Mouse (Mus musculus) heart, embryonic 14.5 days (tissue): ENCODE measurements around the gene Hacd2. TPM values are rescaled to one million over a fixed set of nuclear protein-coding genes. Genes with fewer than 3 reads are reported as not detected.

ENCODE experiments used
- ATAC-seq: fragments of 200-750 bp; cut with Nextera tagmentation; 2 replicates; pipeline ENCODE4 v1.8.0; 2017; ENCODE audit warnings: low read depth, moderate TSS enrichment; ENCODE audit not compliant: insufficient number of reproducible peaks, insufficient read depth, low FRiP score
- H3K27ac ChIP-seq, 2 experiments: fragments of 200-500 bp in 1 of 2; fragments of 300-500 bp in 1 of 2; sonication (generic) in 1 of 2; replicated peaks in 1 of 2; 2 replicates each; pipeline ENCODE4 v1.5.1; 2012 to 2014; ENCODE audit warnings: low read depth in 2 of 2, low read length in 2 of 2, control low read depth in 1 of 2, mild to moderate bottlenecking in 1 of 2, mixed read lengths in 1 of 2; ENCODE audit not compliant: control insufficient read depth in 1 of 2, insufficient read depth in 1 of 2
- H3K27me3 ChIP-seq: fragments of 300-500 bp; sonication (generic); 2 replicates; pipeline ENCODE4 v1.6.1; 2014; ENCODE audit warnings: mild to moderate bottlenecking, low read length, control low read depth; ENCODE audit not compliant: control insufficient read depth, insufficient read depth
- H3K36me3 ChIP-seq: fragments of 300-500 bp; sonication (generic); 2 replicates; pipeline ENCODE4 v1.6.1; 2014; ENCODE audit warnings: mild to moderate bottlenecking, control low read depth, low read length, mixed read lengths; ENCODE audit not compliant: control insufficient read depth, insufficient read depth
- H3K4me1 ChIP-seq, 2 experiments: fragments of 200-500 bp in 1 of 2; fragments of 300-500 bp in 1 of 2; sonication (generic) in 1 of 2; 2 replicates each; pipeline ENCODE4 v1.6.1; 2012 to 2014; ENCODE audit warnings: low read length in 2 of 2, control low read depth in 1 of 2, mixed read lengths in 1 of 2; ENCODE audit not compliant: control insufficient read depth in 2 of 2, insufficient read depth in 2 of 2
- H3K4me2 ChIP-seq: fragments of 300-500 bp; sonication (generic); 2 replicates; pipeline ENCODE4 v1.6.1; 2014; ENCODE audit warnings: mild to moderate bottlenecking, low read length
- H3K4me3 ChIP-seq, 2 experiments: fragments of 200-500 bp in 1 of 2; fragments of 300-500 bp in 1 of 2; sonication (generic) in 1 of 2; 2 replicates each; pipeline ENCODE4 v1.5.1; 2012 to 2014; ENCODE audit warnings: low read length in 2 of 2, mild to moderate bottlenecking in 2 of 2, control low read depth in 1 of 2, low read depth in 1 of 2, moderate library complexity in 1 of 2; ENCODE audit not compliant: control insufficient read depth in 1 of 2, insufficient read depth in 1 of 2
- H3K9ac ChIP-seq: fragments of 300-500 bp; sonication (generic); 2 replicates; pipeline ENCODE4 v1.6.1; 2014; ENCODE audit warnings: mild to moderate bottlenecking, low read length
- H3K9me3 ChIP-seq: fragments of 300-500 bp; sonication (generic); 2 replicates; pipeline ENCODE4 v1.6.1; 2016; ENCODE audit warnings: low read length, control low read depth; ENCODE audit not compliant: control insufficient read depth
- WGBS: fragments of 180-500 bp; shearing (Covaris S2); extraction: QIAGEN DNeasy Blood & Tissue Kit; methylation state at CpG from one replicate; pipeline ENCODE4 v1.1.7; 2014; 5-methylcytosine and 5-hydroxymethylcytosine counted together
- polyA plus RNA-seq: library from polyadenylated mRNA; unstranded; fragments of >200 nt; fragmentation: Nextera tagmentation; extraction: Ambion mirVana; gene quantifications from 2 replicates; pipeline ENCODE4 v1.2.1, GENCODE M21; 2014

Gene Hacd2
- polyA plus RNA-seq, 1 experiment from 2014 or later, result 32.9 TPM

- 51% methylated on average over 1 of the region's 1 CpGs for WGBS
- Histone ChIP-seq H3K36me3 (peaks cover 21% of the 10 kb centered on the region; the same call in 1 of the 2 replicates), H3K4me2 (no peak overlapping the region), H3K9me3 (no peaks in the 10 kb centered on the region), H3K9ac (no peak overlapping the region), H3K27ac (no peak overlapping the region), H3K27me3 (no peaks in the 10 kb centered on the region), H3K4me3 (no peak overlapping the region), H3K4me1 (peaks cover 0 to 3% of the 10 kb centered on the region in 2 experiments; a peak in 1 of 4 replicates)
- ATAC-seq, result no peak
Measured at GRCm38 (mm10) chr16:35040154-35040553, 17.9 kb downstream of the Hacd2 start.

GRCm38 (mm10) chr16:35041001-35041400 is 18.8 kb downstream of the Hacd2 start:
- Histone ChIP-seq H3K4me2 (no peak overlapping the region), H3K9ac (no peak overlapping the region), H3K36me3 (peaks cover 21% of the 10 kb centered on the region; the same call in 1 of the 2 replicates), H3K27me3 (no peaks in the 10 kb centered on the region), H3K27ac (no peak overlapping the region), H3K4me1 (peaks cover 0 to 3% of the 10 kb centered on the region in 2 experiments; a peak in 1 of 4 replicates), H3K9me3 (no peaks in the 10 kb centered on the region), H3K4me3 (no peak overlapping the region)
- 91% methylated on average over 7 of the region's 7 CpGs for WGBS
- no peak for ATAC-seq

- Histone ChIP-seq H3K4me1 (peaks cover 2% of the 10 kb centered on the region in 2 experiments; a peak in 1 of 4 replicates), H3K27me3 (no peaks in the 10 kb centered on the region), H3K4me2 (no peak overlapping the region), H3K4me3 (no peak overlapping the region), H3K9ac (no peak overlapping the region), H3K27ac (no peak overlapping the region), H3K36me3 (0 out of 2 replicates have a peak, but pooled peaks cover 6% of the 10 kb centered on the region), H3K9me3 (no peaks in the 10 kb centered on the region)
- no peak for ATAC-seq
- WGBS, result 76% methylated on average over 6 of the region's 6 CpGs
Measured at GRCm38 (mm10) chr16:35046081-35046775, 24.0 kb downstream of the Hacd2 start.

- 83% methylated on average over 6 of the region's 6 CpGs for WGBS
Measured at GRCm38 (mm10) chr16:35047272-35047969, 25.2 kb downstream of the Hacd2 start.

GRCm38 (mm10) chr16:35051066-35051465 is 28.8 kb downstream of the Hacd2 start:
- WGBS, result 81% methylated on average over 5 of the region's 5 CpGs
- no peak for ATAC-seq

More at GRCm38 (mm10) chr16:35047272-35047969, 25.2 kb downstream of the Hacd2 start:
- peaks cover 2% of the 10 kb centered on the region in 2 experiments; a peak in 1 of 4 replicates for H3K4me1 ChIP-seq
- no peak overlapping the region for H3K4me3 ChIP-seq
- no peak overlapping the region for H3K9ac ChIP-seq
- no peaks in the 10 kb centered on the region for H3K9me3 ChIP-seq
- no peak overlapping the region for H3K27ac ChIP-seq
- H3K4me2 ChIP-seq, result no peak overlapping the region
- H3K27me3 ChIP-seq, result no peaks in the 10 kb centered on the region
- no peaks in the 10 kb centered on the region for H3K36me3 ChIP-seq
- ATAC-seq, result no peak

GRCm38 (mm10) chr16:35052191-35052590 is 30.0 kb downstream of the Hacd2 start:
- Histone ChIP-seq H3K4me1 (peaks cover 2% of the 10 kb centered on the region in 2 experiments; a peak in 1 of 4 replicates), H3K27ac (no peak overlapping the region), H3K27me3 (no peaks in the 10 kb centered on the region), H3K4me3 (no peak overlapping the region), H3K9ac (no peak overlapping the region), H3K36me3 (no peaks in the 10 kb centered on the region), H3K9me3 (no peaks in the 10 kb centered on the region), H3K4me2 (no peak overlapping the region)
- 92% methylated on average over 1 of the region's 1 CpGs for WGBS
- no peak for ATAC-seq

More at GRCm38 (mm10) chr16:35051066-35051465, 28.8 kb downstream of the Hacd2 start:
- Histone ChIP-seq H3K4me2 (no peak overlapping the region), H3K36me3 (no peaks in the 10 kb centered on the region), H3K27me3 (no peaks in the 10 kb centered on the region), H3K9ac (no peak overlapping the region), H3K27ac (no peak overlapping the region), H3K4me1 (peaks cover 2% of the 10 kb centered on the region in 2 experiments; a peak in 1 of 4 replicates), H3K9me3 (no peaks in the 10 kb centered on the region), H3K4me3 (no peak overlapping the region)

GRCm38 (mm10) chr16:35054432-35055193 is 32.4 kb downstream of the Hacd2 start:
- Histone ChIP-seq H3K4me2 (no peak overlapping the region), H3K4me3 (no peak overlapping the region), H3K36me3 (no peaks in the 10 kb centered on the region), H3K4me1 (no peaks in the 10 kb centered on the region), H3K27ac (no peak overlapping the region), H3K9ac (no peak overlapping the region), H3K27me3 (no peaks in the 10 kb centered on the region), H3K9me3 (no peaks in the 10 kb centered on the region)
- no peak for ATAC-seq
- 84% methylated on average over 8 of the region's 8 CpGs for WGBS
